Mouse (Mus musculus): ENCODE results near the gene Auts2.

Auts2 gene

DNA sequence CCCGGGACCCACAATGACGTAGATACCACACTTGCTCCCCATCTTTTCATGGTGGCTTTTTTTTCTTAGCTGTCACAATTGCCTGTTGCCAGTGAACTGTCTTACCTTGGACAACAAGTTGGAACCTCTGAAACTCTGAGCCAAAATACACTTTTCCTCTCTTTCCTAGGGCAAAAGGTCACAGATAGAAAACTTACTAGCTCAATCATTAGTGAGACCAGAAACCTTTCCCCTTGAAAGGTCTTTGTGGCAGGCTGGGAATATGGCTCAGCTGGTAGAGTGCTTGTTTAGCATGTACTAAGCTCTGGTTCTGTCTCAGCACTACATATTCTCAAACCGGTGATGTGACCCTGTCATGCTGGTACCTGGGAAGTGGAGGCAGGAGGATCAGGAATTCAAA is 93.1 kb downstream of the Auts2 start:
- no peak for DNase-seq (ENCODE audit: low spot score in 2 of 2)

DNA sequence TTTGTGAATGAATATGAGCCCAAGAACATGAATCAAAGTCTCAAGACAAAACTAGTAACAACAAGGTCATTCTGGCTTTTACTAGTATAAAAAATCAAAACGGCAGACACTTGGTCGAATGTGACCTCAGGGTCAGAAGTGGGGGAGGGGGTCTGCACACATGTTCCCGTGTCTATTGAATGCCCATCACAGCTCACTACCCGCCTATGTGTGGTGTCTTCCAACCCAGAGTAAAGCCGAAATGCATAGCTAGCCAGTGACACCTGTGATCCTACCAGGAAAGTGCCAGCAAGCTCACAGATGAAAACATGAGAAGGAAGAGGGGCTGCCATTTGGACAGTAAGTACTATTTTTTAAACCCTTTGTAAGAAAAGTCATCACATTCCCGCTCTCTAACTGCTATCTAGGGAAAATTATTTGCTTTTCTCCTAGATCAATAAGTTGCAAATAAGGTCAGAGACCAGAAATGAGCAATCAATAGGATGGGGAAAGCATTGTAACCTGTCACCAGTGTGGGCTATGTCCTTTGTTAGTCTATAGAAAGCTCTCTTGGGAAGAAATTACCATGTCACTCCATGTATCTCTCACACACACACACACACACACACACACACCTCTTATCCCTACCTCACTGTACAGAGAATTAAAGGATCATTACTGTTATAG is 94.6 kb downstream of the Auts2 start:
- DNase-seq (ENCODE audit: low spot score in 2 of 2) = no peak

DNA sequence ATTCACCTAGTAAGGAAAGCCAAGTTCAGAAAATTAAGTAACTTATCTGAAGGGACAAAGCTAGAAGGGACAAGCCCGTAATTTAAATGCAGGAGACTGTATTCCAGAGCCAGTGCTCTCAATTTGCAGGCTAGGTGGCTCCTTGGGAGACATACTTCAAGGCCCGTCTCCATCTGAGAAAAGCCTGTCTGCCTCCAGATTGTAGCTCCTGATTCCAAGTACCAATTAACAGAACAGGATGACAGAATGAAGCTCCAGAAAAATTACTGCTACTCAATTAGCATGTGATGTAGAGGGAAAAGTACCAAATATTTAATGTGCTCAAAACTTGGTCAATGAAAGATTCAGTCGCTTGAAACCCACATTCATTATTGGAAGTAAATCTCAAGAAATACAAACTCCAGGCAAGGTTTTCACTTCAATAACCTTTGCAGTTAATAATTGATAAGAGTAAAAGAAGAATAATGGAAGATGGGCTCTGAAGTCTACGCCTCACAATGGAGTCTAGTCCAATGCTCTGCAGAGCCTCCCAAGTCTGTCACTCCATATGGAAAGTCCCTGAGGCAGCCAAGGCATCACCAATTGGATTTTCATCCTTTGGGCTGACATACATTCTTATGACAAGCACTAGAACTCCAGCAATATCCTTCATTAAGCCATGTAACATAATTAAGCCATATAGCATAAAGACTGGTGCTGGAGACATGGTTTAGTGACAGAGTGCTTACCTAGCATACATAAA is 97.8 kb downstream of the Auts2 start:
- no peak for DNase-seq (ENCODE audit: low spot score in 2 of 2)

DNA sequence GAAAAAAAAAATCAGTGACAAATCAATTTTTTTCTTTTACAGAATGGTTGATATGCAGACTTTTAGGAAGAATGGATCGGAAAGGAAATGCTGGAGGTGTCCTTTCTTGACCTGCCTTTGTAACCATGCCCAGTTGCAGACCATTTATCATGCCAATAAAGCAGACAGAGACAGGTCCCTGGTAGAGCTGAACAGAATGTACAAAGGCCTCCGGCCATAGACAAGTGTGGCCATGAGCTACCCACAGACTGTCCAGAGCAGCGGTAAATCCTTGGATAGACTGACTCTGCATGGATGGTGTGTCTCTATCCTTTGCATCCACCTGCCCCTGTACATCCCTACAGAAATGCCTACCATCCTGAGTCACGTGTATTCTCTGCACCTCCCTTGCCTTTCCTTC is 100.2 kb downstream of the Auts2 start:
- DNase-seq (ENCODE audit: low spot score in 2 of 2) = no peak

DNA sequence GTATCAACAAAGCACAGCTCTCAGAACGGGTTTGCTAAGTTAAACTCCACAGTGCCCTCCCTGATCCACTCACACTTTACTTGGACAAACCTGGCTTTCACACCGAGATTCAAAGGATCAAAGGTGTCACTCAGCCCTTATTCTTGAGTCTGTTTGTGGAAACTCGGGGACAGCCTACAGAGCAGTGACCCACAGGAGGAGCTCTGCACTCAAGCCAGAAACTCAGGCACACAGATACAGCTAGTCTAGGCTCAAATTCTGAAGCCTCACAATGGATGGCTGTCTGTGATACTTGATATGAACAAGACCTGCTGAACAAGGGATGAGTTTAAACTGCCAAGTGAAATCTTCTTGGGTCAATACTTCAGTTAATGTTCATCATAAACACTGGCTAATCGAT is 104.7 kb downstream of the Auts2 start:
- DNase-seq (ENCODE audit: low spot score in 2 of 2) = peak in 1 of 2 experiments; percentile 5

DNA sequence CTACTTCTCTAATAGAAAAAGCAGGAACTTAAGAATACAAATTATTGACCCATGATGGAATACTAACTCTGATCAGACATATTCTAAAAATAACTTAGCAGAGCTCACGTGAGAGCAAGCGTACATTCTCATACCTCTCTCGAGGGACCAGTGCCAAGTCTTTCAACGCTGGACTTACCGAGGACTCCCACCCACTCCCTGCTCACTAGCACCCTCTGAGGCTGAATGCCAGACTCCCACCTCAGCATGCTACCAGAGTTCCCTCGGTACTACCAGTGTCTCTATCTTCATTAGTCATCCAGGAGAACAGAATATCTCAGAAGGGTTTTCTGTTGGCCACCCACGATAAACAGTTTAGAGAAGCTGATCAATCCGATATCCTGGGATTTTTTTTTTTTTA is 105.2 kb downstream of the Auts2 start:
- peak in 1 of 2 experiments; percentile 20 for DNase-seq (ENCODE audit: low spot score in 2 of 2)

DNA sequence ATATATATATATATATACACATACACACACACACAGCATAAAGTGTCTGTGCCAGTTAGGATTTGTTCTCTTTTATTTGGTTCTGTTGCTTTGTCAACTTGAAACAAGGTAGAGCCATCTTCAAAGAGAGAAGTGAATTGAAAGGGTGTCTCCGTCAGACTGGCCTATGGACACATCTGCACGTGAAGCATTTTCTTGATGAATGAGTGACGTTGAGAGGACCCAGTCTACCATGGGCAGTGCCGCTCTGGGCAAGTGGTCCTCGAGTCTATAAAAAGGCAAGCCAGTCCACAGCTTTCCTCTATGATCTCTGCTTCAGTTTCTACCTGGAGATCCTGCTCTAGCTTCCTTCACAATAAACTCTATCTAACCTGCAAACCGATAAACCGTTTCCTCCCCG is 105.7 kb downstream of the Auts2 start:
- DNase-seq (ENCODE audit: low spot score in 2 of 2) = no peak

DNA sequence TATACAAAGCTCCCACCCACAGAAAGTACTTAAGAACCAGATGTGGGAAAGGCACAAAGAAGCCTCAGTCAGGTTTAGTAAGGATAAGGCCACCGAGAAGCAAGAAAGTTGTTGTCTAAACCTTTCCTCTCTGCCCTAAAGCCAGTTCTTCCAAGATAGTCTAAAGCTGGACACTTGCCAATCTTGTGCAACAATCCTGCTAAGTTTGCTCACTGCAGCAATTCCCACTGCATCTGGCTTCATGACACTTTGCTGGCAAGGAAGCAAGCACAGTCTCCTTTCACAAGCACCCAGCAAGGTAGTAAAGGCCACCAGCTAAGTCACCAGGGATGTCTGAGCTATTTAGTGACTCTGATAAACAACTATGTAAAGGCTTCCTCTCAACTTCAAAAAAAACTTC is 106.2 kb downstream of the Auts2 start:
- DNase-seq (ENCODE audit: low spot score in 2 of 2) = peak; percentile 22 to 50

DNA sequence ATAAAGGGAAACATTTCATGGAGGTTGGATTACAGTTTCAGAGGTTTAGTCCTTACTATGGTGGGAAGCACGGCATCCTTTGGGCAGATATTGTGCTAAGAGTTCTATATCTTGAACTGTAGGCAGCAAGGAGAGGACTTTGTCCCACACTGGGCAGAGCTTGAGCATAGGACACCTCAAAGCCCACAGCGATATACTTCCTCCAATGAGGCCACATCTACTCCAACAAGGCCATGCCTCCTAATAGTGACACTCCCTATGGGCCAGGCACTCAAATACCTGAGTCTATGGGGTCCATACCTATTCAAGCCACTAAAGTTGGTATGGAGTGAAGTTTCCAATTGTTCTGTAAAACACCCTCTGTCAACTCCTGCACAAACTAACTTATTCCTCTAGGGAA is 106.7 kb downstream of the Auts2 start:
- no peak for DNase-seq (ENCODE audit: low spot score in 2 of 2)

DNA sequence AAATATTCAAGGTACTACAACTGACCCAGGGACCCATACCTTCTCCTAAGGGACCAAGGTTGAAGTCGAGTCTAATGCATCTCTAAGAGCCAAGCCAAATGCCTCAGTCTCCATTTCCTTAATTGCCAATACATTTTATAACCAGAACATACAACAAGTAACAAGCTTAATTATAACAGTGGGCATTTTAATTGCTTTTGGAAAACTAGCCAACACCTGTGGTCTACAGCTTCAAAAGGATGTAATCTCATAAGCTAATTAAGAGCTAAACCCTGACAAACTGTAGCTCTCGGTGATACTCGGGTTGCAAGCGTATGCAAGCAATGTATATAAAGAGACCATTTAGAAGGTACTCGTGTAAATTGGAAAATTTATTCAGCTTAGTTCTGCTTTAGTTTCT is 107.7 kb downstream of the Auts2 start:
- DNase-seq (ENCODE audit: low spot score in 2 of 2) = no peak

DNA sequence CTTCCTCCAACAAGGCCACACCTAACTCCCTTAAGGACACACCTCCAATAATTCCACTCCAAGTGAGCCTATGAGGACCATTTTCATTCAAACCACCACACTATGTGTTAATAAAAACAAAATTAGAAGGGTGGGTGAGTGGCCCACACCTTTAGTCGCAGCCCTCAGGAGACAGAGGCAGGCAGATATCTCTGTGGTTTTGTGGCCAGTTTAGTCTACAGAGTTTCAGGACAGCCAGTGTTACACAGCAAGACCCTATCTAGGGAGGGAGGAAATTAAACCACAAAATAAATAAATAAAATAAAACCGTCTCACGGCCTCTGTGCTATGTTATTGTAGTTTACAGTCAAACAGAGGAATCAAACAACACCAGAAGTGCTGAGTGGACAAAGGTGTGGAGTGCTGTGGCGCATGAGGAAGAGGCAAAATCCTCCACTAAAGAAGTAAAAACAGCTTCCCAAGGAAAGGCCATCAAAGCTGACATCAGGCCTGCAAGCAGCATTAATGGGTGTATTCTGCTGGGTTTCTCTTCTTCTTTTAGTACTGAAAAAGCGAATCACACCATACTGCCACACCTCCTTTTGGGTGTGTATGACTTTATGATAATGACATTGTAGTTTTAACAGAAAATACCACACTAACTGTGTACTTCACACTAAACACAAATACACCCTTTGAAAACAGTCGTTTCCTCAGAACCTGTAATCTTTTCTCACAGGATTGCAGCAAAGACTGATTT is 109.6 kb downstream of the Auts2 start:
- no peak for DNase-seq (ENCODE audit: low spot score in 2 of 2)

DNA sequence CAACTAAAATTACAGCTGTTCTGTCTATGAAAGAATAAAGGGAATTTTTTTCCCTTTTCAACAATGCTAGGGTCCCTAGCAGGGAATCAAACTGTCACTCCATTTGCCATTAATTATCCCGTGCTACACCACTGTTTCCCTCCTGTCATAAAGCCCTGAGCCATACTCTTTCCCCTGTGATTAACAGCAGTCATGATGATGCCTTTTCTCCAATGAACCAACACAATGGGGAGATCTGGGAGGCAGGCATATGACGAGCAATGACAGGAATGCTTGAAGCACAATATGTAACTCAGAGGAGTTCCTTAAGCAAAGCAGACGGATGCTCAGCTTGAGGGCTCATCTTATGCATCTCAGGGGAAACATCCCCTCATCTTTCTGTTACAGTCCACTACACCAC is 113.8 kb downstream of the Auts2 start:
- DNase-seq (ENCODE audit: low spot score in 2 of 2) = no peak

DNA sequence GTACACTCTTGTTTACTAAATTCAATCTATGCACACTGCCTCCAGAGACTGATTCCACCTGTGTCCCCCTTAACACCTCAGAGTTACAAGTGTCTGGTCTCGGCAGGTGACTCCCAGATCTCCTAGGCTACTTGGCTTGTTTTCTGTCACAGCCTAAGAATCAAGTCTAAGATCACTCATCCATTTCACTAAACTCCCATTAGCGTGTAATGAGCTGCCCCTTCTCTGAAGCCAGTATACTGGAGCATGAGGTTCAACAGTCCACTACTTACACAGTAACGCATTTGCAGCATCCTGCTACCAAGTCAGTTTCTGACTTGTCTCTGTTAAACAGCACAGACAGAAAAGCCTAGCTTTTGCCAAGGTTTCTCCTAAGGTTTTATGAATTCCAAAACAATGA is 116.8 kb downstream of the Auts2 start:
- no peak for DNase-seq (ENCODE audit: low spot score in 2 of 2)

DNA sequence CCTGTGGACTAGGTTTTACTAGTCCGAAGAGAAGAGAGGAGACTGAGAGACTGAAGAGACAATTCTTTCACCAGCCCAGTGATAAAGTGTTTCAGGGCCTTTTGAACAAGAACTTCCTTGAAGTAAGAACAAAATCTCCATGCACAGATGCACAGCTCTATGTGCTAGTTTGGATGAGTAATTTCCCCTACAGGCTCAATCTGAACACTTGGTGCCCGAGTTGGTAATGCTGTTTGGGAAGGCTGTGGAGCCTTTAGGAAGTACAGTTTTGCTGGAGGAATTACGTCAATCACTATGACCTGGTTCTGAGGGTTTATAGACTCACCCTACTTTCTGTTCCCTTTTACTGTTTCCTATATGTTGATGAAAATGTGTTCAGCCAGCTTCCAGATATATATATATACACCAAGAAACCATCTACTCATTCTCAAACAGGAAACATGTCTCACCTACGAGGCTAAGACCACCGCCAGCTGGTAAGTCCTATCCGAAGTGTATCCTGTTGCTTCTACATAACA is 117.3 kb downstream of the Auts2 start:
- no peak for DNase-seq (ENCODE audit: low spot score in 2 of 2)

DNA sequence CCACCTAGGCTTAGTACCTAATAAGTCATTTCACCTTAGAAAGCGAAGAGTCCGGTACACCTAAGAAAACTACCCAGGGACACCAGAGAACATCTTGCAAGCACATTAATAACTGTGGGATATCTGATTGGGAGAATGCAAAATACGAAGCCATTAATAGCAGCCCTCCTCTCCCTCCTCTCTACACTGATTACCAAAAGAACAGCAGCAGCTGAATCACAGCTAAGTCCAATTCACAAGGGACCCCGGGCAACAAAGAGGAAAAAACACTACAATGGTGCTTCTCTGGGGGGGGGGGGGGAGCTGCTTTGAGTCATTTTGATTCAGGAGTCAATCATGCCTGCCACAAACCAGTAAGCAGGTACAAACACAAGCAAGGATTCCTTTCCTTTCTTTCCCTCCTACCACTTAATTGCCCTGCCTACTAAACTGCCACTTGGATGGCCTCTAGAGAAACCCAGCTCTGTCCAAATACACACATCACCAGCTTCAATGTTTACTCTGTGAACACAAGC is 132.7 kb downstream of the Auts2 start:
- DNase-seq (ENCODE audit: low spot score in 2 of 2) = no peak

DNA sequence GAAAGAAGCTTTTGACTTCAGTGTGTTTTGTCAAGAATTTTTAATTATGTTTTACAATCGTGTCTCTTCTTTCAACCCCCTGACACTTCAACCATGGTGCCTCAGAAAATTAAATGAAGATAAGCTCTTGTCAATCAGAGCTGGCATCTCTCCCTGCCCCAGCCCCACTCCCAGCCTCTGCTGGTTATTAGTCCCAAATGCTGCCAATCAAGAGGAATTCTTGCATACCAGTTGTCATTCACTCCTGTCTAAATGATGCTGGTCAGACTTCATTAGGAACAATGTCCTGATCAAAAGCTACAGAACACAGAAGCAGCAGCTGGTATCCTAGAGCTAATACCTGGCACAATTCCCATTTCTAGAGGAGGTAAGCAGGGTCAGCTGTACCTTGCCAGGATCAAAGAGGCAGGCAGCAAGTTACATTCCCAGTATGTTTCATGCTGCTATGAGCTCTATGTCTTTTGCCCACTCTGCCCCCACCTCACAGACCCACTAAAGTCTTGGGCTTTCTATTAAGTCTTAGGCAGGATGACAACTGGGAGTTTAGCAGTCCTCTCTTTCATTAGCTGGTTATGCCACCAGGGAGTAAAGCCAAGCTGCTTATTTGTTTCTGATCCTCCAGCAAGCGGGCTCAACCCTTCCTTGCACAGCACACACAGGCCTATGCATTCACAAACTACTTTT is 134.1 kb downstream of the Auts2 start:
- no peak for DNase-seq (ENCODE audit: low spot score in 2 of 2)

DNA sequence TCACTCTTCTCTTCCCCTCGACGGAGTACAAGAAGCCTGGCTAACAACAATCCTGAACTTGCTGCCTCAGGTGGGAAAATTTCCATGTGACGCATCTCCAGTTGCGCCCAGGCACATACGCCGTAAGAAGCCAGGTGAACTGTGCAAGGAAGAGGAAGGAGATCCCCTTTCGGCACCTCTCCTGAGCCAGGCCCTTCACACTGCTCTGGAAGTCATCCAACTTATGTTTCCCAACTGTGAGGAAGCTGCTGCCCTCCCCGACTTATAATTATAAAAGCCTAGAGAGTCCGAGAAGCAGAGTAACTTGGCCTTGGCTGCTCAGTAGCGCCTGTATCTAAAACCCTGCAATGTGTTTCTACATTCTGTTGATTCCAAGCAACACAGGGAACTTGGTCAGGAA is 142.6 kb downstream of the Auts2 start:
- peak in 1 of 2 experiments; percentile 8 for DNase-seq (ENCODE audit: low spot score in 2 of 2)

DNA sequence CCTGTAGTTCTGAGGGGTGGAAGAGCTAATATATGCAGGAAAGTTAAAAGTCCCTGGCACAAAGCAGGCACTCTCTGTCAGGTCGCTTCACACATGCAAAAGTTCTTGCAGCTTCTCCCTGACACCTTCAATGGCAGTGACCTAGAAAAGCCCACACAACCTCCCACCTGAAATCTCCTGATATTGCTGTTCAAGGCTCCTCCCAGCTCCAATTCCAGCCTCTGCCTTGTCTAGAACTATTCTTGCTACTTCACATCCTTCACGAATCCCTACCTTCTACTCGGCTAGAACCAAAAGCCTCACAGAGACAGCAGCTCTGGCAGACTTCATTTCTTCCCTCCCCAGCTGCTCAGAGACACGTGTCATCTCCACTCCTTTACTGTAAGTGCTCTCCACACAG is 143.7 kb downstream of the Auts2 start:
- no peak for DNase-seq (ENCODE audit: low spot score in 2 of 2)

DNA sequence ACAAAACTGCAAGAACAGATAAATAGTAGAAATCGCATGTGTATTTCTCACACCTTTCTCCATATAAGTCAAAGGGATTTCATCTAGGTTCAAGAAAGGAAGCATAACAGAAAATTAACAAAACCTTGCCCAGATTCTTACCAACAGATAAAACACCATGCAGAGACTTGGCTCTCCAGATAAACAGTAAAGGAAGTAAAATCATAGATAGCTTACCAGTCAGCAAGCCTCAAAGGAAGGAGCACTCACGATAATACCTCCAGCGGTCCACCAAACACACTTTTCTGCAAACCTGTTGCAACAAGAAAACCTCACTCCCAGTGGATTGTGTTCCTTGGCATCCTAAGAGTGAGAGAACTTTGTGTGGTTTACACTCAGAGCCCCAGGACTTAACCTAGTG is 147.2 kb downstream of the Auts2 start:
- DNase-seq (ENCODE audit: low spot score in 2 of 2) = no peak

DNA sequence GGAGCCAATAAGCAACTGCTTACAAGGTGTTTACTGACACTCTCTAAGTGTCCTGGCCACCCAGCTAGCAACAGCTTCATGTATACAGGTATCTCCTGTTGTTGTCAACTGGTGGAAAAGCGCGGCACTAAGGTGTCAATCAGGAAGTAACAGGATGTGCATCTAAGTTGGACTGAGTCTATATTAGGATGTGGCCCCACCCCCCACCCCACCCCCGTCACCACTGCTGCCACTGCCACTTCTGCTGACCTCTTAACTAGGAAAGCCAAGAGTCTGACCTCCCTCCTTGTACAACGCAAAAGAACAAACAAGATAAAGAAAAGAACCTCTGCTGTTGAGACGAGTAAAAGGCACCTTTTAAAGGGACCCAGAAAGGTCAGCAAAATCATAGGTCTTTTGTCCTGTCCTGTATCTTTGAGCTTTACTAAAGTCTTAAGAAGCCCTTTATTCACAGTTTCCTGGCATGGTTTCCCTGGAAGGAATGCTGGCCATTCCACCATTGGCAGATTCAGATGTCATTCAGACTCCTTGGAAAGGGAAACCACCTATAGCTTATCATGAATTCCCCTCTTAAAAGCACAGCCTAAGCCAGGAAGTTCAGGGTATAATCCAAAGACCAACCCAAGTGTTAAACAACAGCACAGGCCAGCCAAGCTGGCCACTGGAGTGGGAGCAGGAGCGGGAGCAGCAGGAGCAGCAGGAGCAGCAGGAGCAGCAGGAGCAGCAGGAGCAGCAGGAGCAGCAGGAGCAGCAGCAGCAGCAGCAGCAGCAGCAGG is 148.2 kb downstream of the Auts2 start:
- DNase-seq (ENCODE audit: low spot score in 2 of 2) = peak; percentile 25 to 35

Measured in heart, adult 9 months (tissue).